Mouse (Mus musculus): ENCODE data around the gene Coro1c. TPM values are rescaled to one million over a fixed set of nuclear protein-coding genes. Genes with fewer than 3 reads are reported as not detected.

Gene Coro1c
- total RNA-seq, 2 experiments from 2014 or later, result 70.4 to 84.2 TPM

DNA sequence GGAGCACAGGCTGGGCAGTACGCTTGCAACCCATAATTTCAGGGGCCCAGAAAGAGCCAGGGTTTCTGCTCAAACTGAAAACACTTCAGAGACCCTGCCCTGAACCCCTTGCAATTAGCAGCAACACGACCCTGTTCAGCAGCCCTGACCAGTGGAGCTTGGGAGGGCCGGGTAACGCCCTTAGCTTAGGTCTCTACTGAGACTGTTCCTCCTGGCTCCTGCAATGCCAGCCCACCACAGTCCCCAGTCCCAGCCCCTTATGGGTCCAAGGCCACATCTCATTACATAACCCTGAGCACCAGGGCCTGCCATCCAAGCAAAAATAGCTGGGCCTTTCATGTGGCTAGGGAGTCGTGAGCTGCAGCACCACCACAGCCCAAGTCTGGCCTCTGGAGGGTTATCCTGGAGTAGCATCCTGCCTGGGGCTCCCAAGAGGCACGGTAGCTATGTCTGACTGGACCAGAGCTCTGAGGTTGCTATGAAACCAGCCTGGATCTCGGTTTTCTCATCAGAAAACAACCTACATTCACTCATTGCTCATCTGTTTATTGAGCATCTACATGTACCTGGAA is 104.1 kb downstream of the Coro1c start:
- no peak for DNase-seq (ENCODE audit: low spot score in 2 of 2)

DNA sequence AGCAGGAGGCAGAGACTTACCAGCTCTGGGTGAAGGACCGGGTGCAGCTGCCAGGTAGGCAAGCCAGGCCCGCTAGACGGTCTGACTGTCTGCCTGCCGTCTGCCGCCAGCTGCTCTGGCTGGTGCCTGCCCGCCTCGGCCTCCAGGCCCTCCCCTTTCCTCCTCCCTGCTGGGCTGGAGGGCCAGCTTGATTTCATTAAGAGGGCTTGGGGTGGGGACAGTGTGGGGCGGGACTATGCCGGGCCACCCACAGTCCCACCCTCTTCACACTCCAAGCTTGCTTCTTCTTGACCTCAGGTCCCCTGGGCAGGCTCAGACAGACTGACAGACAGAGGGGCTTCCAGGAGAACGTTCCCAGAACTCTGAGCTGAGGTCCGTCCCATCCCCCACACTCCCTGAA is 108.3 kb downstream of the Coro1c start, which contains the start of gene Tmem119:
Gene Tmem119, minus strand, starts transcription at position 237 of the 400 bp plus-strand sequence.
- DNase-seq (ENCODE audit: low spot score in 2 of 2), result peak; percentile 63 to 77

DNA sequence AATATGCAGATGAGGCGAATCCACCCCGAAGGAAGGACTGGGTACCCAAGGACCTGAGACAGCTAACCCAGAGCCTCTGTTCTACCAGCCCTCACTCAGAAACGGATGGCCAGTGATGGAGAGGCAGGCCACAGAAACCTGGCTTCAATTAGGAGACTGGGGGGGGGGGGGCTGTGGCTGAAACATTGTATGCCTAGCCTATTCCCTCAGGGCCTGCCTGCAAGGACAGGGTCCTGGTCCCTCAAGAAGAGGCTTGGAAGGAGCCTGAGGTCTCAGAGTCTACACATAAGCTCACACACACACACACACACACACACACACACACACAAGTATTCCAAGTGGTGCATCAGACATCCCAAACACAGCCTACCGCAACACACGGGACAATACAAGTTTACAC is 108.9 kb downstream of the Coro1c start:
- DNase-seq (ENCODE audit: low spot score in 2 of 2), result no peak

DNA sequence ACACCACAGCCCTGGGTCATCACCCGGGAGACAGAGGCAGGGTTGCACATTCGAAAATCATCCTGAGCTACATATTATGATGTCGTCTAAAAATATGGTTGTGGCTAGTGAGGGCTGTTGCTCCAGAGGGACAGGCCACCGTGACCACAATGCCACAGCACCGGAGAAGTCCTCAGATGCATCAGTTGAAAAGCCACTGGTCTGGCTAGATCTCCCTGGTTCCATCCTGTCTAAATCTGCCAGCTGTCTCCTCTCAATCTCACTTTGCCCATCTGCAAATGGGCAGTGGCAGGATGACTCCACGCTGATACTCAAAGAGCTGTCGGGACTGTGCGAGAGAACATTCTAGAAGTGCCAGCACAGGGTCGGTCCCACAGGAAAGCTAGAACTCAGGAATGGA is 110.0 kb downstream of the Coro1c start:
- no peak for DNase-seq (ENCODE audit: low spot score in 2 of 2)

DNA sequence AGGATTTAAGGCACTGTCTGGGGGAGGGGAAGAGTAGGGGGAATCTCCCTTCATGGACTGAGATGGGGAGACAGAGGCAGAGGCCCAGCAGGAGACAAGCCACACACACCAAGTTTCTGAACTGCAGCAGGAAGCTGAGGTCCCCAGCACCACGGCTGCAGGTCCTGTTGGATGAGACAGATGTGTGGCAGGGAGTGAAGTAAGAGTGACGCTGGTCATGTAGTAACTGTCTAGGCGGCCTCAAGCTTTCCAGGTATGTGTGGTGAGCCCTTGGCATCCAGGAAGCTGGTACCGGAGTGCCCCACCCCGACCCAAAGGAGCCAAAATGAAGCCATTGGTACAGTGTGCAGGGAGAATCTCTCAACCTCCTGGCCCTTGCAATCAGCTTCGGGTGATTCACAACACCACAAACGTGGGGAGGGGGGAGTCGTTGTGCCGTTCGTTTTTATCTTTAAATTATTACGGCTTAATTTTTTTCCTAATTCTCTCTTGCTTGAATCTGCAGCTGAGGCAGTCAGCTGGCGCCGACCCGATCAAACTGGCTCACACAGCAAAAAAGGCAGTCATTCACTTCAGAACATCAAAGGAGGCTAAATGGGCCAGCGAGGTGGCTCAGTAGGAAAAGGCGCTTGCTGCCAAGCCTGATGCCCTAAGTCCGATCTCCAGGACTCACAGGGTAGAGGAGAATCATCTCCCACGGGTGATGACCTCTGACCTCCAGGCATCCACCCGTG is 111.2 kb downstream of the Coro1c start:
- DNase-seq (ENCODE audit: low spot score in 2 of 2), result no peak

DNA sequence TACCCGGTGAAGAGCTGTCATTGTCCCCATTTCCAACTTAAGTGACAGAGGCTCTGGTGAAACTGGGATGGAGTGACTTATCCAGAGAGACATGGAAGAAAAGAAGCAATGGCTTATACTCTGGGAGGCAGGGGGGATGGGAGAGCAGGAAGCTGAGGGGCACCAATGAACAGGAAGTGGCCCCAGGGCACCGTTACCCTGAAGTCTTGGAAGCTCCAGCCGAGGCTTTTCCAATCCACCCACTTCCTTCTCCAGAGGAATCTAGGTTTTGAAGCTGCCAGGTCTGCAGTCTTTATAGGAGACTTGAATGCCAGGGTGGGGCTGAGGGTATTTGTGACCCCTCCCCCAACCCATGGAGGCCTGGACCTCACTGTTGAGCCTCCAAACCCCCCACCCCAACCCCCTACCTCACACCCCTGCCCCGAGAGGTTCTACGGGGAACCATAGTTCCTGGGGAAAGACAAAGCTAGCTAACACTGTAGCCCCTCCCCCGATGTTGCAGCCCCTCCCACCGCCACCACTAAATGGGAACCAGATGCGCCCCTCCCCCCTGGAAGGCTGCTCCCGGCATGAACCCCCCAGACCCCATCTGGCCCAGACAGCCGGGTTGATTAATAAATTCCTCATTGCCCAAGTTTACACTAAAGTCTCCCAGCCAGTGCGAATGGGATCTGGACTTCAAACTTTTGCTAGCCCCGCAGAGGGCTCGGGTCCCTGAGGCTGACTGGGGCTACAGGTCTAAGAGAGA is 112.0 kb downstream of the Coro1c start:
- peak in 1 of 2 experiments; percentile 68 for DNase-seq (ENCODE audit: low spot score in 2 of 2)

Other genes with a start within 250 kb of the Coro1c start
- not detected for gene 1700069L16Rik, start 184.0 kb downstream of the Coro1c start, total RNA-seq (2021)
- gene Ficd, start 173.0 kb downstream of the Coro1c start, total RNA-seq (2021), result 1 to 10 TPM; 5.5 to 5.7 TPM
- gene Sart3, start 136.2 kb downstream of the Coro1c start, total RNA-seq (2021), result 10 to 100 TPM; 18.9 to 21.9 TPM
- gene Iscu, start 136.0 kb downstream of the Coro1c start, total RNA-seq (2021), result 10 to 100 TPM; 69.5 to 70.2 TPM
- gene Tmem119, start 108.2 kb downstream of the Coro1c start, total RNA-seq (2021), result 10 to 100 TPM; 30.8 to 34.9 TPM
- 1 to 10 TPM; 3.0 to 3.1 TPM for gene Selplg, start 76.1 kb downstream of the Coro1c start, total RNA-seq (2021)
- gene Ssh1, start 85.1 kb upstream of the Coro1c start, total RNA-seq (2021), result 10 to 100 TPM; 20.2 to 21.1 TPM
- not detected for gene Dao, start 94.9 kb upstream of the Coro1c start, total RNA-seq (2021)
- gene Usp30, start 156.7 kb upstream of the Coro1c start, total RNA-seq (2021), result 10 to 100 TPM; 12.9 to 13.6 TPM
- gene Svop, start 182.8 kb upstream of the Coro1c start, total RNA-seq (2021), result not detected
- 1 to 10 TPM; 3.3 to 3.4 TPM for gene Alkbh2, start 219.5 kb upstream of the Coro1c start, total RNA-seq (2021)
- gene Ung, start 221.6 kb upstream of the Coro1c start, total RNA-seq (2021), result 10 to 100 TPM; 10.5 to 14.0 TPM
- gene Acacb, start 237.8 kb upstream of the Coro1c start, total RNA-seq (2021), result 10 to 100 TPM; 59.6 to 62.8 TPM